Mouse (Mus musculus): ENCODE measurements at regions not wholly inside any gene's neighbourhood (a gene's known extent, or its start where the extent isn't known, plus 50 kb on each side); places are given as distances from the start of the nearest gene placed in this dataset.

GRCm38 (mm10) chr11:52703391-52703790 is 61.0 kb upstream of the Fstl4 start:
- no peak for ATAC-seq (ENCODE audit: low TSS enrichment)

Data from frontal cortex, adult (tissue).